Mouse (Mus musculus) hindbrain, postnatal 0 days (tissue): ENCODE results near the gene Hspa4. TPM values are rescaled to one million over a fixed set of nuclear protein-coding genes. Genes with fewer than 3 reads are reported as not detected.
"Not testable (repeated sequence)": the region's sequence is repeated elsewhere in the genome, so short reads cannot be mapped to it uniquely, and the experiment has no call there.

Experiments
- ATAC-seq: fragments of 200-750 bp; cut with Nextera tagmentation; 2 replicates; pipeline ENCODE4 v1.8.0; 2017; ENCODE audit warnings: mild to moderate bottlenecking, moderate TSS enrichment, moderate library complexity
- DNase-seq: peaks from one replicate; pipeline ENCODE4 v3.0.0-alpha.2; 2015; ENCODE audit warnings: low spot score
- H3K27ac ChIP-seq: fragments of 300-500 bp; sonication (generic); 2 replicates; pipeline ENCODE4 v1.5.1; 2014; ENCODE audit warnings: mild to moderate bottlenecking
- H3K27me3 ChIP-seq: fragments of 300-500 bp; sonication (generic); 2 replicates; pipeline ENCODE4 v1.6.1; 2014; ENCODE audit warnings: low read length, mixed read lengths; ENCODE audit not compliant: insufficient read depth
- H3K36me3 ChIP-seq: fragments of 300-500 bp; sonication (generic); 2 replicates; pipeline ENCODE4 v1.6.1; 2014; ENCODE audit warnings: low read length, mixed read lengths; ENCODE audit not compliant: insufficient read depth
- H3K4me1 ChIP-seq: fragments of 300-500 bp; sonication (generic); 2 replicates; pipeline ENCODE4 v1.6.1; 2014; ENCODE audit warnings: antibody characterized with exemption, low read length, mixed read lengths; ENCODE audit not compliant: insufficient read depth
- H3K4me2 ChIP-seq: fragments of 300-500 bp; sonication (generic); 2 replicates; pipeline ENCODE4 v1.6.1; 2014; ENCODE audit warnings: low read depth, mild to moderate bottlenecking, low read length, moderate library complexity, mixed read lengths
- H3K4me3 ChIP-seq: fragments of 300-500 bp; sonication (generic); 2 replicates; pipeline ENCODE4 v1.5.1; 2014; ENCODE audit warnings: low read length
- H3K9ac ChIP-seq: fragments of 300-500 bp; sonication (generic); replicated peaks from 2 replicates; pipeline ENCODE4 v1.6.1; 2014; ENCODE audit warnings: mild to moderate bottlenecking, low read length, moderate library complexity, mixed read lengths
- H3K9me3 ChIP-seq: fragments of 300-500 bp; sonication (generic); 2 replicates; pipeline ENCODE4 v1.6.1; 2016; ENCODE audit warnings: low read length, mixed read lengths
- CTCF ChIP-seq: IDR thresholded peaks from 2 replicates; pipeline ENCODE4 v1.5.1; 2016; ENCODE audit warnings: antibody characterized with exemption, control low read depth, low read depth
- WGBS: fragments of 180-500 bp; shearing (Covaris S2); extraction: QIAGEN DNeasy Blood & Tissue Kit; methylation state at CpG from one replicate; pipeline ENCODE4 v1.1.7; 2014; 5-methylcytosine and 5-hydroxymethylcytosine counted together
- polyA plus RNA-seq: library from polyadenylated mRNA; unstranded; fragments of >200 nt; fragmentation: Nextera tagmentation; extraction: Ambion mirVana; gene quantifications from 2 replicates; pipeline ENCODE4 v1.2.1, GENCODE M21; 2015
- total RNA-seq: library from RNA; depleted of rRNA; stranded (reverse); fragments of >200 nt; gene quantifications from 2 replicates; pipeline ENCODE4 v1.2.3, GENCODE M21; 2014

The Hspa4 gene
- total and polyA plus RNA-seq, 2 experiments from 2014 or later = 50.8 to 79.4 TPM

DNA sequence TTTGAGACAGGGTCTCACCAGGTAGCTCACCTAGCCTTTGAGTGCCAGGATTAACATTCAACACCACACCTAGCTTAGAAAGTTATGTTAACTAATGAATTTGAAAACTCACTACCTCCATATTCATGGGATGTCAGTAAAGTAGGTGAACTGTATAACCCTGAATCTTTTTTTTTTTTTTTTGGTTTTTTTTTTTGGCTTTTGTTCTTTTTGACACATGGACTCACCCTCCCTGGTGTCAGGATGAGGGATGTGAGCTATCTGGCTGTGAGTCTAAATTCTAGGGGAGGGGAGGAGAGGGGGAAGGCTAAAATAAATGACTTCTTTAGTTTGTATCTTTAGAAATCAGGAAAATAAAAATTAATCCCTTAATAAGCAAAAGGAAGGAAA, 35.9 kb upstream of the Hspa4 start:
- Histone ChIP-seq H3K4me1 (no peaks in the 10 kb centered on the region), H3K4me2 (no peak overlapping the region), H3K9ac (no peak overlapping the region), H3K27me3 (no peaks in the 10 kb centered on the region), H3K9me3 (no peaks in the 10 kb centered on the region), H3K4me3 (no peak overlapping the region), H3K36me3 (peaks cover 12% of the 10 kb centered on the region), H3K27ac (no peak overlapping the region)
- no peak for ATAC-seq
- TF ChIP-seq CTCF = no peak
- no peak for DNase-seq

DNA sequence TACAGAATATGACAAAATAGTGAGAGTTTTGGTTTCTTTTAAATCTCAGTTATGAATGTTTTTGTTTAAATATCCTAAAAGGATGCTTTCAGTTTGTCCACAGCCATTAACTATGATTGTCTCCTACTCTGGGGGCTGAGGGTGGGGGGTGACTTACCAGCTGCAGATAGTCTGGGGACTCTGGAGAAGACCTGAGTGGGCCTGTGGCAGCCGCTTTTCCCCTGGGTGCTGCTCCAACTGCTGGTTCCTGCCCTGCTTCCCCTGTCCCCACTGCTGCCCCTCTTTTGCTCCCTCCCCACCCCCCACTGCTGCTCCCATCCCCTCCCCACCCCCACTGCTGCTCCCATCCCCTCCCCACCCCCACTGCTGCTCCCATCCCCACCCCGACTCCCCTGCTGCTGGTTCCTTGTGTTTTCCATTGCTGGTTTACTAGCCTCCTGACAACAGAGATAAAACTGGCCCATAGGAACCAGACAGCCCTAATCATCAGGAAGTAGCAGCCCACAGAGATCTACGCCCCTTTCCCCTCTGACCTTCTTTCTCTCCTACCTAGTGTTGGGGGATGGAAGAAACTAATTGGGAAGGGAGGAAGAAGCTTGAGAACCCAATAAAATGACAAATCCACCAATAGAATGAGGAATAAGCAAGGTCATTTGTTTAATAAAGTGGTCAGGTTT, 35.4 kb upstream of the Hspa4 start:
- 43% methylated on average over 3 of the region's 3 CpGs for WGBS
- TF ChIP-seq CTCF = no peak
- DNase-seq = no peak
- Histone ChIP-seq H3K4me1 (no peaks in the 10 kb centered on the region), H3K27me3 (no peaks in the 10 kb centered on the region), H3K4me3 (no peak overlapping the region), H3K4me2 (no peak overlapping the region), H3K9ac (no peak overlapping the region), H3K27ac (no peak overlapping the region), H3K36me3 (peaks cover 15% of the 10 kb centered on the region), H3K9me3 (no peaks in the 10 kb centered on the region)
- ATAC-seq = no peak

GRCm38 (mm10) chr11:53332076-53332680, 31.9 kb upstream of the Hspa4 start:
- Histone ChIP-seq H3K4me2 (no peak overlapping the region), H3K9ac (no peak overlapping the region), H3K36me3 (peaks cover 28% of the 10 kb centered on the region), H3K4me3 (no peak overlapping the region), H3K9me3 (no peaks in the 10 kb centered on the region), H3K27ac (no peak overlapping the region), H3K4me1 (no peaks in the 10 kb centered on the region), H3K27me3 (no peaks in the 10 kb centered on the region)
- ATAC-seq (no peak), DNase-seq (no peak)
- TF ChIP-seq CTCF = no peak
- WGBS = 91% methylated on average over 14 of the region's 14 CpGs

- Histone ChIP-seq H3K4me3 (no peak overlapping the region), H3K36me3 (peaks cover 28% of the 10 kb centered on the region), H3K4me1 (no peaks in the 10 kb centered on the region), H3K27me3 (no peaks in the 10 kb centered on the region), H3K27ac (no peak overlapping the region), H3K9me3 (no peaks in the 10 kb centered on the region), H3K4me2 (no peak overlapping the region), H3K9ac (no peak overlapping the region)
- TF ChIP-seq CTCF = no peak
- ATAC-seq (no peak), DNase-seq (no peak)
- 96% methylated on average over 6 of the region's 6 CpGs for WGBS
These were observed 30.9 kb upstream of the Hspa4 start for GRCm38 (mm10) chr11:53331121-53331520.

- Histone ChIP-seq H3K4me1 (no peaks in the 10 kb centered on the region), H3K4me3 (no peak overlapping the region), H3K9ac (no peak overlapping the region), H3K36me3 (peaks cover 28% of the 10 kb centered on the region), H3K27me3 (no peaks in the 10 kb centered on the region), H3K27ac (no peak overlapping the region), H3K9me3 (no peaks in the 10 kb centered on the region), H3K4me2 (no peak overlapping the region)
- DNase-seq (no peak), ATAC-seq (no peak)
- 93% methylated on average over 7 of the region's 7 CpGs for WGBS
- no peak for TF ChIP-seq CTCF
These were observed 30.1 kb upstream of the Hspa4 start for GRCm38 (mm10) chr11:53330325-53330724.

- peak; percentile 94 for DNase-seq
- Histone ChIP-seq H3K9ac (peak within 1 kb of the TSS; percentile 75), H3K4me1 (no peaks in the 10 kb centered on the region), H3K4me3 (peak within 1 kb of the TSS; percentile 67), H3K4me2 (peak within 1 kb of the TSS; percentile 76), H3K36me3 (peaks cover 10% of the 10 kb centered on the region; the same call in 1 of the 2 replicates), H3K27me3 (no peaks in the 10 kb centered on the region), H3K27ac (peak within 1 kb of the TSS; percentile 70), H3K9me3 (no peaks in the 10 kb centered on the region)
- WGBS = under 1% methylated on average over 21 of the region's 21 CpGs
- TF ChIP-seq CTCF = no peak
- peak; percentile 97 for ATAC-seq
These were observed 24.3 kb upstream of the Hspa4 start, which contains the start of gene Zcchc10 for GRCm38 (mm10) chr11:53324512-53324968. Zcchc10 (plus strand) TSS chr11:53324679.

- H3K4me1 ChIP-seq, H3K9ac ChIP-seq, DNase-seq, H3K4me3 ChIP-seq, H3K9me3 ChIP-seq, H3K4me2 ChIP-seq, H3K27ac ChIP-seq, ATAC-seq, H3K27me3 ChIP-seq, H3K36me3 ChIP-seq: not testable (repeated sequence)
- 91% methylated on average over 13 of the region's 13 CpGs for whole genome bisulfite sequencing
These were observed 19.6 kb upstream of the Hspa4 start for GRCm38 (mm10) chr11:53319867-53320266.

GRCm38 (mm10) chr11:53318568-53318967, 18.3 kb upstream of the Hspa4 start:
- H3K9me3 ChIP-seq, H3K4me3 ChIP-seq, H3K27me3 ChIP-seq, H3K4me2 ChIP-seq, H3K9ac ChIP-seq, ATAC-seq, H3K4me1 ChIP-seq, H3K27ac ChIP-seq, DNase-seq, H3K36me3 ChIP-seq: not testable (repeated sequence)
- 80% methylated on average over 3 of the region's 3 CpGs for WGBS
